Mouse (Mus musculus) layer of hippocampus, postnatal 36 days (tissue): ENCODE measurements around the gene Speg. TPM values are rescaled to one million over a fixed set of nuclear protein-coding genes. Genes with fewer than 3 reads are reported as not detected.

ENCODE experiments used
- DNase-seq, 2 experiments: peaks; one replicate each; pipeline ENCODE4 v3.0.0; 2022
- total RNA-seq, 2 experiments: library from RNA; stranded (reverse); gene quantifications; 2 replicates each; pipeline ENCODE4 v1.2.3; 2021

The Speg gene
- total RNA-seq, 2 experiments from 2014 or later = 166 to 180 TPM

DNA sequence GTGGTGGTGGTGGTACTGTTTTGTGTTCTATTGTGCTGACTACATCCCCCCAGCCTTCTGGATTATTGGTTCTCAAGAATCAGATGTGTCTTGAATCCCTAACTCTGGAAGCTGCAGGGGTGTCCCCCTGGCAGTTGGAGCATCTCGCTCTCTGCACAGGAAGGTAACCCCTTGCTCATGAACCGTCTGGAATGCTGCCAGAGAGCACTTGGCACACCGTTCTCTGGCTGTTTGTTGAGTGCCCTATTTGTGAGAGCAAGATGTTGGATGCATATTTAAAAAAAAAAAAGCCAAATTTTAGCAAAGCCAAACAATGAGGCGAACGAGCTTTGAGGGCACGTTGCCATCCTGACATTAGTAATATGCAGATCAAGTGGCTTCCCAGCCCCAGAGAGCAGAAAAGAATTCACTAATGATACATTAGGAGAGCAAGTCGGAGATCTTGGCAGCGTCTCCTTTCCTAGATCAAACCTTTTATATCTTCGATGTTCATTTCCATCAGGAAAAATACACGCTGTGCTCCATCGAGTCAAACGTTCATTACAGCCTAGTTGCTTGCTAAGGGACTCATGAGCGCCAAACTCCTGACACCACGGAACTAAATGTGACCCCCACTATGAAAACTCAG is 9.5 kb upstream of the Speg start:
- DNase-seq = no peak

DNA sequence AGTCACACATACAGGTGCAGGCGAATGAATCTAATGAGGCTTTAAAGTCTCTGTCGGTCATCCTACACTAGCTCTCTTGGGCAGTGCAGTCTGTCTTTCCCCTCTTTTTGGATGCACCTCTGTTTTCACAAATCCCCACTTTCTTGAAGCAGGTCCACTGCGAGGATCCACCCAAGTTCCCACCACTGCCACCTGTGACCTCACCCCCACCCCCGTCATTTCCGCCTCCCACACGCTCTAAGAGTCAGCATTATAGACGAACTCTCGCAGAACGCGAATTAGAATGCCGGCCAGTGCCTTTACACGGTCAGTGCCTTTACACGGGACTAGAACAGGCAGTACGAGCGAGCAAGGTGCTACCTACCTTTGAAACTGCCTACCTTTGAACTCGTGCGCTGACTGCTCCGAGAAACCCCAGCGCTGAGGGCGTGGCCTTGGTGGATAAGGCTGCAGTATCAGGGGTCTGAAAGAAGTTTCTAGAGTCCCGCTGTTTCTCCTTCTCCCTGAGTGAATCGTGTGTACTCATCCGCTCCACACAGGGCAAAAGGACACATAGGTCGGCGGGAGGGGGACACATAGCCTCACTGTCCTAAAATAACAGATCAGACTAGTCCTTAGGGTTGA is 5.6 kb upstream of the Speg start:
- DNase-seq = no peak

DNA sequence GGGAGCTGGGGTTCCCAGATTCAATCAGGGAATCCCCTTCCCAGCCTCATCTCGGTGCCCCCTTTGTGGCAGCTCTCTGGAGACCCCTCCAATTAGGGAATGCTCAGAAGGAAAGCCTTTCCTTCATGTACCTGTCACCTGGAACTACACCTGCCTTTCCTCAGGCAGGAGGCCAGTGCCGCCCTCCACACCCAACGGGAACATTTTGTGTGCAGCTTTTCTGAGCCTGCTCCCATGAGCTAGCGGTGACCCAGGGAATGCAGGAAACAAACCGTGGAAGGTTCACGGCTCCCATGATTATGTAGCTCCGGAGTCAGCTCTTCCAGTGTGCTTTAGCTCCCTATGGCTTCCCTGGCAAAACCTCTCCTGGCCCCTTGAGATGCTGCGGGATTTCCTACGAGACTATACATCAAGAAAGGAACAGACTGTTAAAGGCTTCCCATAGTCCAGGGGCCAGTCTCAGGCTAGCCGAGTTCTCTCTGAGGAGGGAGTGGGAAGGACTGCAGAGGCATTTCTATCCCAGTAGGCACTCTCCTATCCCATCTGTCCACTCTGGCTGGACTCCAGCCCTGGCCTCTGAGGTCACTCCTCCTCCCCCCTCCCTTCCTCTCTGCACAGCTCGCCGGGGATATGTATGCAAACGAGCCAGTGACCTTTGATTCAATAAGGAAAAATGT is 5.0 kb upstream of the Speg start:
- no peak for DNase-seq

DNA sequence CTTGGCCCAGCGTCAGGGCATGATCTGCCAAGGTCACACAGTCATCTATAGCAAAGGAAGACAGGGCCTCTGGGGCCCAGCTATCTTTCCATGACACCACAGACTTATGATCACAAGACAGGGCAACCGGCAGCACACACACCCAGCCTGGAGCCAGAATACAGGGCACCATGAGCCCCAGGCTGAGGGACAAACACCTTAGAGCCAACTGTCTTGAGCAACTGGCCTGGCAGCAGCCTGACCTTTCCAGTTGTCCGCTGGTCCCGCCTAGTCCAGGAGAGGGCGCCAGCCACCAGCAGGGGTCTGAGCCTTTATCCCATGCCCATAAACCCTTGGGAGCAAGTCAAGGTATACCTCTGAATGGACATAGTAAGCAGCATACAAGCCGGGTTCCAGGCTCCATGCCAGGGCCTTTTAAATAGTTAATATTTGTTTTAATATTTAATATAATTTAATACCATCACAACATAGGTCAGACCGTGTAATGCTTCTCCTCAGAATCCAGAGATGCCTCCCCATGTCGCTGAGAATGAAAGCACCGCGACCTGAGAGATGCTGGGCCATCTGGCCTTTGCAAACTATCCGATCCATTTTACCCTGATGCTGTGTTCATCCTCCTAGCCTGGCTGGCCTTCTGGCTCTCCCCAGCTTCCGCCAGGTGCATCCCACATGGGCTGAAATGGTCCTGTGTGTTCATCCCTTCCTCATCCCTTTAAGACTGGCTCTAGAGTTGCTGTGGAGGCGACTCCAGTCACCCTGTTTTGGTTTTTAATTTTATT is 3.6 kb upstream of the Speg start:
- no peak for DNase-seq

DNA sequence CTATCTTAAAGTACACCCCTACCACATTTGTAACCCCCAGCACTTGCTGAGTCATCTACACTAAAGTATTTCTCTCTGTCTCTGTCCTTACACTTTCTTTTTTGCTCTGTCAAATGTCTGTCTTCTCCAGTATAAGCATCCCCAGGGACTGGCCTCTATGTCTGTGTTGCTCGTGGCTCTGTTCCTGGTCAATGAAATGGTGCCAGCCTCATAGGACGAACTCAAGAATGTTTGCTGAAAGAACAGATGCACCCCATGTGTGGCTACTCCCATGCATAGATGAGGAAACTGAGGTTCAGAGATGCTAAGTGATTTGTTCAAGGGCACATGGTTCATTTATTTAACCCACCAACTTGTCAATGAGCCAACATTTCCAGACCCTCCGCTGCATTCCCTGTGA is 2.6 kb upstream of the Speg start:
- no peak for DNase-seq

DNA sequence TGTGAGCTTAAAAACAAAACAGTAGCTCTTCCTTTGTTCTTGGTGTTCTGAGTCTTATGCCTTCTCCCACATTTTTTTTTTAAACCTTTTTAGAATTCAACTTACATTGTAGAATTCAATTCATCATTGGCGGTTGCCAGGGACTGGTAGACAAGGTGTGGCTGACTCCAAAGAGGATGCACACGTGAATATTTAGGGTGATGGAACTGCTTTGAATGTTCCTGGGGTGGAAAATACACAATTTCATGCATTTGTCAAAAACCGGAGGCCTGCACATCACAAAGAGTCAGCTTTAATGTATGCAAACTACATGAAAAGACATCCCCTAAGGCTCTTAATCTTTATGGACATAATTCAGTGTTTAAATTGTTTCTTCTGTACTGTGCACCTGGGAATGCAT is 1.8 kb upstream of the Speg start:
- DNase-seq = no peak

DNA sequence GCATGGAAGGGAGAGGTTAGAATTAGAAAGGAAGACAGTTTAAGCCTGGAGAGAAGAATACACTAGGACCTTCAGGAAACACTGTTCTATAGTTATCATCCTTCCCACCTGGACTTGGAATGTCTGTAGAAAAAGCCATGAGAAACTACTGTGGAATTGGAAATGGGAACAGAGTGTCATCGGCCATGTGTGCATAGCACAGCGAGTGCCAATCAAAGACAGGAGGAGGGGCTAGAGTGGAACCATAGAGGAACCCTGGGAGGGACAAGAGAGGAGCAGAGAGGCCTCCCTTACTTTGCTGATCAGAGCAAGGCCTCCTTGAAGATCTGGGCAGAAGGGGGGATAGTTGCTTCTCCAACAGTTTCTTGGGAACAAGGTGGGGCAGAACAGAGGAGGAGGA is 4.1 kb downstream of the Speg start:
- no peak for DNase-seq

DNA sequence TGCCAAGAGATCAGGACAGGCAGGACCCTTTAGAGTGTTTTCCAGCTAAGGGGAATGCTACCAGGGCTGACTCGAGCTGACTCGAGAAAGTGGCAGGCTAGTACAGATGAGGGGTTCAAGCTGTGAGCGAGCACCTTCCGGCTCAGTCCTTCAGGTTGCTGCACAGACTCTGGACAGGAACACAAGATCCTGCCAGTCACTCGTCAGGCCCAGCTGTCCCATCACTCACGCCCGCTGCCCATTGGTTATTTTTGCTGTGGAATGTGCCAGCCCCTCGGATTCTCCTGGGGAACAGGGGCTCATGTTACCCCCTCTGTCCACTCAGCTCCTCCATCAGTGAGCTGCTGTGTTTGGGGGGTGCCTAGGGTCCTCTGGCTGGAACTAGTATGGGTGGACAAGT is 4.8 kb downstream of the Speg start:
- DNase-seq = no peak

DNA sequence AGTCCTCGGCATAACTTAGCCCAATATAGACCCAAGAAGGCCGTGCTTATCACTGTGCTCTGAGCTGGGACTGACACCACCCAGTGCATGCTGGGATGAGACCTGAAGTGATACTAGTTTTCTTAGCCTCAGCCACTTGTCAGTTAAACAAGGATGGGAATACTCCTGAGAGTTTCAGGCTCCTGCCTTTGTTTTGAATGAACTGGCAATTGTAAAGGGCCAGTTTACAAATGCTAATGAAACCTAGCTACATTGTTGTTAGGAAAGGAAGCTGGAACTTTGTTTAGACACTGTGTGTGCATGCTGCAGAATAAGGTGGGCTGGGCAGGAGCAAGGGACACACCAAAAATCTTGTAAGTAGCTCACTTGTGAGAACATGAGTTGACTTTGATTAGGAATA is 5.9 kb downstream of the Speg start:
- DNase-seq = no peak

DNA sequence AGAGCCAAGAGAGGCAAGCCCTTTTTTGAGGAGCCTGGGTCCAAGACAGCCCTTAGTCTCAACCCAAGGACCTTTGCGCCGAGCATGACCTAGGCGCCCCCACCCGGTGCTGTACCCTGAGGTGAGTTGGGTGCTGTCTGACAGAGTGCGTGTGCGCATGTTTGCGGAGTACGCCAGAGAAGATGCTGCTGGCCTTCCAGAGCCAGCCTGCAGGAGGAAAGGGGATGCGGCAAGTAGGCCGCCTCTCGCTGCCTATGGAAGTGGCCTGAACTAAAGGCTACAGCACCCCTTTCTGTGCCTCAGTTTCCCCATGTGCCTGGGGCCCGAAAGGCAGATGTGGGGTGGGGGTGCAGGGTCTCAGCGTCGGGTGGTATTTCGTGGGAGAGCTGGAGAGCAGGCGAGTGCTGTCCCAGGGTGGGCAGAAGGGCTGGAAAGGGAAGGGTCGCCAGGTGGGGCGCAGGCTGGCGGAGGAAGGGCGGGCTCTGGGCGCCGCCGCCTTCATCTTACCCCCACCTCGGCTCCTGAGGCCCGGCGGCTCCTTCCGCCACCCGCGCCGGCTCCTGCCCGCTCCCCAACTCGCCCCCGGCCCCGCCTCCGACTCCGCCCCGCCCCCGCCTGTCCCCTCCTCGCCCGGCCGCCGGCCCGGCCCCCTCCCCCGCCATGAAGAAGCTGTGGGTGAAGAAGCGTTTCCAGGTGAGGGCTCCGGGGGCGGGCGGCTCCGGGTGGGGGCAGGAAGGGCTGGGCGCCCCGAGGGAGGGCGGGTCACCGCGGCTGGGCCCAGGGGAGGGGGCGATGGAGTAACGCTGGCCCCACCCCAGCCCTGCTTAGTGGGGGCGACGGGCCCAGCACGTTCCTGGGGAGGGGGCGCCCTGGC is 6.6 kb downstream of the Speg start:
- peak; percentile 36 to 41 for DNase-seq

DNA sequence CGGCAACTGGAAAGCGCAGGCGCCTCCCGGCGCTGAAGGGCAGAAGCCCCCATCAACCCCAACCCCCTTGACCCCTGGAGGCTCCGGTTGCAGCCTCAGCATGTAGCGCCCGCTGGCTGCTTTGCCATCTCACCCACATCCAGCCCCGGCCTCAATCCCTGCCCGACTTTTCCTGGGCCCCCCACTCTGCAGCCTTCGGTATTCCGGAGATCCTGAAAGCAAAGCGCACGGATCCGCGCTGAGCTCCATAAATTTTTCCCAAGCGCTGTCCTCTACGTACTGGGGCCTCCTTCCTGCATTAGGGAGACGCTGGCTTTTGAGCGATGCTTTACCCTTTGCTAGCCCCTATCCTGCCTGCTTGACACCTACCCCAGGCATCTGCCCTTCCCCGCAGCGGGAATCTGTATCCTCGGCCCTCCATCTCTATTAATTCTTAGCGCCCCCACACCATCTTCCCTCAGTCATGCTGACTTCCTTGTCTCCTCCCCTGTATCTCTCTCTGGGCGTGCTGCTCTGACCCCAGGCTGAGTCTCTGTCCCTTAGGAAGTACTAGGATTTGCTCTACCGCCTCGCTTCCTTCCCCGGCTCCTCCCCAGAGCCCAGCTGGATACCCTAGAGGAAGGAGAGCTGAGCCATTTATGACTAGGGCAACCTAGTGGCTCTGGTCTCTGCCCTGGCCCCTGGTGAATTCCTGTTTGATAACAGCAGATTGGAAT is 7.4 kb downstream of the Speg start:
- DNase-seq = peak in 1 of 2 experiments; percentile 31

DNA sequence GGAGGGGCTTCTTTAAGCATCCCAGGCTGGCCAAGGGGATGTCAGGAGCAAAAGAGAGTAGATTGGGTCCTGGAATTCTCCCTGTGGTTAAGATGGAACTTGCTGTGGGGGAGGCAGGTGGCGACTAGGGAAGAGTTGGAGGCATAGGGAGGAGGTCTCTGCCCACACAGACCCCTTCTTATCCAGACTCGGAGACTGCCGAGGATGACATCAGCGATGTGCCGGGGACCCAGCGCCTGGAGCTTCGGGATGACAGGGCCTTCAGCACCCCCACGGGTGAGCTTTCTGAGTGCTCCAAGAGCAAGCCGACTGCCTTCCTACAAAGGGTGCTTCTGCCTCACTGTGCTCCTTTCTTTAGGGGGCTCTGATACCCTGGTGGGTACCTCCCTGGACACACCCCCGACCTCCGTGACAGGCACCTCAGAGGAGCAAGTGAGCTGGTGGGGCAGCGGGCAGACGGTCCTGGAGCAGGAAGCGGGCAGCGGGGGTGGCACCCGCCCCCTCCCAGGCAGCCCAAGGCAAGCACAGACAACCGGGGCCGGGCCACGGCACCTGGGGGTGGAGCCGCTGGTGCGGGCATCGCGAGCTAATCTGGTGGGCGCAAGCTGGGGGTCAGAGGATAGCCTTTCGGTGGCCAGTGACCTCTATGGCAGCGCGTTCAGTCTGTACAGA is 9.5 kb downstream of the Speg start:
- peak in 1 of 2 experiments; percentile 39 for DNase-seq

DNA sequence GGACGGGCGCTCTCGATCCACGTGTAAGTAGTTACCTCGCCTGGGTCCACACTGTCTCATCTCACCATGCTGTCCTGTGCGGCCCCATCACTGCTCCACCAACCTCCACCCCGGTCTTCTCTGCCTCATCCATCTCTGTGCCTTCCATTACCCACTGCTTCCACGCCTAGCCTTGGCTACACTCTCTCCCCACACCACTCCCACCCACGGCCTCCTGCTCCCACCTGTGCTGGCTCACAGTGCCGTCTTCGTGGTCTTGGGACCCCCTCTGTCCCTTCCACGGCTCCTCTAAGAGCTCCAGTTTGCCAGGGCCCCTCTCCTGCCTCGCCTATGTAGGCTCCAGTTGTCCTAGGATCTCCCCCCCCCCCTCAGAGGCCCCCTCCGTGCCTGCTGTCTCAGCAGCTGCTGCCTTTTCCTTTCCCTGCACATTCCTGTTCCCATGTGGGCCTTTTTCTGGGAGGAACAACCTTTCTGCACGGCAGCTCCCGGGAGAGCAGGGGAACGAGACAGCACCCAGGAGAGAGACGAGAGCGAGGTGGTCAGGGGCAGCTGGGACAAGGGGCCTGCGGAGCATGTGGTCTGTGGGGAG is 10.1 kb downstream of the Speg start:
- peak; percentile 48 to 51 for DNase-seq

DNA sequence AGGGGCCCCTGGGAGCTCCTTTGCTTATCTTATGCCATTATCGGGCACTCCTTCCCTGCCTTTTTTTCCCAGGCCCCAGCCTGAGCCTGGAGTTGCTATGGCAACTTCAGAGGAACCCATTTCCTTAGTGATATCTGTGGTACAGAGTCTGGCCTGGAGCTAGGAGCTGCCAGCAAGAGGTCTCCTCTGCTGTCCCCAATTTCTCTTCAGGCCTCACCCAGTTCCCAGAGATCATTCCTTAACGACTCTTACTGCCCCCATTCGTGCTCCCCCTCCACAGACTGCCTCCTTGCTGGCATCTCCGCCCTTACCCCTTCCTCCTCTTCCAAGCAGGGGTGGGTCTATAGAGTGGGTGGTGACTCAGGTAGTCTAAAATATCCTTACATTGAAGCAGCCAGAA is 11.1 kb downstream of the Speg start:
- peak in 1 of 2 experiments; percentile 31 for DNase-seq

DNA sequence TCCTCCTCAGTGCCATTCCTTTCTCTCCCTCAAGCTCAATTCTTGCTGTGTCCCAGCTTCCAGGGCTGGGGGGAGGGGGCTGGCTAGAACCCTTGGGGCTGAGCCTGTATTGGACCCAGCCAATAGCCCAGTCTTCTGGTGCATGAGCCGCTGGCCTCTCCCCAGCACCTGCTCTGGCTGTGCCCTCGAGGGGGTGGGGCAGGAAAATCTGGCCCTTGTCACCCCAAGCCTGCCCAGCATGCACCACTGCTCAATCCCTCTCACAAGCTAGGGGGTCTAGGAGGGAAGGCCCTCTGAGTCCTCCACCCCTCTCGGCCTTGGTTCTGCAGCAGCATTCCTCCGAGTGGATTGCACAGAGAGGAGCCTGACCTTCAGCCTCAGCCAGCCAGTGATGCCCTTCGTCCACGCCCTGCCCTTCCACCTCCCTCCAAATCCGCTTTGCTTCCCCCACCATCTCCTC is 12.4 kb downstream of the Speg start:
- DNase-seq = no peak

DNA sequence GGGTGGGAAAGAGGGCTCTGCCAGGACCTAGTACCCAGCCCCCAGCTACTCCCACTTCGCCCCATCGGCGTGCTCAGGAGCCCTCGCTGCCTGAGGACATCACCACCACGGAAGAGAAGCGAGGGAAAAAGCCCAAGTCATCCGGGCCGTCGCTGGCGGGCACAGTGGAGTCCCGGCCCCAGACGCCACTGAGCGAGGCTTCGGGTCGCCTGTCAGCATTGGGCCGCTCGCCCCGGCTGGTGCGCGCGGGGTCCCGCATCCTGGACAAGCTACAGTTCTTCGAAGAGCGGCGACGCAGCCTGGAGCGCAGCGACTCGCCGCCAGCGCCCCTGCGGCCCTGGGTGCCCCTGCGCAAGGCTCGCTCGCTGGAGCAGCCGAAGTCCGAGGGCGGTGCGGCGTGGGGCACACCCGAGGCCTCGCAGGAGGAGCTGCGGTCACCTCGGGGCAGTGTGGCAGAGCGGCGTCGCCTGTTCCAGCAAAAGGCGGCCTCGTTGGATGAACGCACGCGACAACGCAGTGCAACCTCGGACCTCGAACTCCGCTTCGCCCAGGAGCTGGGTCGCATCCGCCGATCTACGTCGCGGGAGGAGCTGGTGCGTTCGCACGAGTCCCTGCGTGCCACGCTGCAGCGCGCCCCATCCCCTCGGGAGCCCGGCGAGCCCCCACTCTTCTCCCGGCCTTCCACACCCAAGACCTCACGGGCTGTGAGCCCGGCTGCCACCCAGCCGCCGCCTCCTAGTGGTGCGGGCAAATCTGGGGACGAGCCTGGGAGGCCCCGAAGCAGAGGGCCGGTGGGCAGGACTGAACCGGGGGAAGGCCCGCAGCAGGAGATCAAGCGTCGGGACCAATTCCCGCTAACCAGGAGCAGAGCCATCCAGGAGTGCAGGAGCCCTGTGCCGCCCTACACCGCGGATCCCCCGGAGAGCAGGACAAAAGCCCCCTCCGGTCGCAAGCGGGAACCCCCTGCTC is 13.1 kb downstream of the Speg start:
- DNase-seq = peak in 1 of 2 experiments; percentile 39

DNA sequence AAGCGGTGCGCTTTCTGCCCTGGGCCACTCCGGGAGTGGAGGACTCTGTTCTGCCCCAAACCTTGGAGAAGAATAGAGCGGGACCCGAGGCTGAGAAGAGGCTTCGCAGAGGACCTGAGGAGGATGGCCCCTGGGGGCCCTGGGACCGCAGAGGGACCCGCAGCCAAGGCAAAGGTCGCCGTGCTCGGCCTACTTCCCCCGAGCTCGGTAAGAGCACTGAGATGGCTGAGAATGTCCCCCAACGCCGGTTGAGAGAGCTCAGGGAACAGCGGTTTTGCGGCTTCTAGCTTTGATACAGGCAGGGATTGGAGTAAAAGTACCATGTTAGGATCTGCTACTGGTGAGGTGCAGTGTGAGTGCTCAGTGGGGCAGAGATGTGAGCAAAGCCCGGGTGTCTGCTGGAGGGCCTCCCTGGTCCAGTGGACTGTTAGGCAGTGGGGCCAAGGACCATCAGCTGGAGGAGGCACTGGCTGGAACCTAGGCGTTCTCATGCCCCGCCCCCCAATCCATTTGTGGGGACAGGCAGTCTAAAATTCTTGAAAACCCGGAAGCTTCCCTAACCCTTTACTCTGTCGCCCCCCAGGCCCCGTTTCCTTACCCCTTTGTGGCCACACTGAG is 13.9 kb downstream of the Speg start:
- DNase-seq = no peak

DNA sequence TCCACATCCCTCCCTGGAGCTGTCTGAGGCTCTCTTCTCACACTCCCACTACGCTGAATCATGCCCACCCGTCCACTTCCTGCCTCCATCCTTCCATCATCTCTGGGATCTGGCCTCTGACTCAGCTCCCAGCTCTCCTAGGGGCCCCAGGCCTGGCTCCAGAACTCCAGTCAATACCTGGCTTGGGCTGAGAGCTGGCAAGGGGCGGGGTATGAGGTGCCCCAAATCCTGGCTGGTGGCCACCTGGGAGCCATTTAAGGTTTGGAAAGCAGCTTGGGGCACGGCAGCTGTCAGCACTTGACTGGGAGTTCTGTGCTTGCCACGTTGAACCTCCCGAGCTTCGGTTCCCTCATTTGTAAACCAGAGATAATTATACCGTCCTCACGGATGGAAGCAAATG is 18.0 kb downstream of the Speg start:
- peak; percentile 52 to 54 for DNase-seq

DNA sequence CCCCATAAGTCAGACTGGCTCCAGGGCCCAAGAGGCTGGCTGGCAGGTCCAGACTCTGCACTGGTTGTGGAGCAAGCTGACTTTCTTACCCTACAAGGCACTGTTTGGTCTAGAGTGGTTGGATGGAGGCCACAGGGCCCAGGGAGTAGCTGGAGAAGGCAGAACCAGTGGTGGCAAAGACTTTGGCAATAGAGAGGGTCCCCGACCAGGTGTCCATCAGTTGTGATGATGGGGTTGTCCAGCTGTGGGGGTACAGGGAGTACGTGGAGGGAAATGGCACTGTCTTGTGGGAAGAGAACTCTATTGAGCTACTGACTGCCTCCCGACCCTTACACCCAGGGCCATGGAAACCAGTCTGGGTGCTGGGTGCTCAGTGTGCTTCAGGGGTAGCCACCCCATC is 18.7 kb downstream of the Speg start:
- no peak for DNase-seq
